Mouse (Mus musculus): ENCODE data around the gene Esrp2. TPM values are rescaled to one million over a fixed set of nuclear protein-coding genes. Genes with fewer than 3 reads are reported as not detected.

Esrp2 gene
- polyA plus RNA-seq, 1 experiment from 2014 or later, result 13.3 TPM

GRCm38 (mm10) chr8:106165460-106165859 lies 28.7 kb upstream of the Esrp2 start:
- peaks cover 27% of the 10 kb centered on the region for H3K27me3 ChIP-seq
- no peak overlapping the region for H3K9ac ChIP-seq
- ATAC-seq (ENCODE audit: insufficient read depth), result no peak
- no peak overlapping the region for H3K4me2 ChIP-seq
- peaks cover 7% of the 10 kb centered on the region; the same call in 1 of the 2 replicates for H3K36me3 ChIP-seq (replicated peaks)
- H3K27ac ChIP-seq (replicated peaks), result no peak overlapping the region
- WGBS (ENCODE audit: insufficient replicate concordance), result 38% methylated on average over 4 of the region's 4 CpGs
- H3K4me1 ChIP-seq (replicated peaks), result peaks cover 23% of the 10 kb centered on the region
- H3K9me3 ChIP-seq (replicated peaks), result no peaks in the 10 kb centered on the region
- no peak overlapping the region for H3K4me3 ChIP-seq (replicated peaks)

DNA sequence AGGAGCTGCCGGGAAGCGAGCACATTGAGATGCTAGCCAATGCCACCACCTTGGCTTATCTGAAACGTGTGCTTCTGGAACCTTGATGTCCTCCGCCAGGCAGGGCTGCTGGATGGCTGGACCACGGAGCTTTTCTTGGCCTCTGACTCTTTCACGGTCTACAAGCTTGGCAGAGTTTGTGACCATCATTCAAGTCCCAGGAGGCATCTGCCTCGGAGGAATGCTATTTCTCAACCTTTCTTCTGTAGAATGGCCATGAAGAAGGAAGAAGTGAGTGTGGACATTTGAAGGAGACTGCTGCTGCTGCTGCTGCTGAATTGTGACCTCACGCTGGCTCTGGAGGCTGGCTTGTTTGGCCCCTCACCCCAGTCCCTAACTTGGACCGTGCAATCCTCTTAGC lies 26.5 kb upstream of the Esrp2 start:
- Histone ChIP-seq H3K36me3 (replicated peaks) (peaks cover 7% of the 10 kb centered on the region; the same call in 1 of the 2 replicates), H3K9me3 (replicated peaks) (no peaks in the 10 kb centered on the region), H3K27ac (replicated peaks) (no peak overlapping the region), H3K4me3 (replicated peaks) (no peak overlapping the region), H3K4me1 (replicated peaks) (peaks cover 3% of the 10 kb centered on the region), H3K4me2 (no peak overlapping the region), H3K9ac (no peak overlapping the region), H3K27me3 (peaks cover 14% of the 10 kb centered on the region)
- no peak for ATAC-seq (ENCODE audit: insufficient read depth)
- 75% methylated on average over 9 of the region's 9 CpGs for WGBS (ENCODE audit: insufficient replicate concordance)

GRCm38 (mm10) chr8:106159876-106160275 lies 23.1 kb upstream of the Esrp2 start:
- peaks cover 11% of the 10 kb centered on the region for H3K36me3 ChIP-seq (replicated peaks)
- H3K27me3 ChIP-seq, result no peaks in the 10 kb centered on the region
- no peaks in the 10 kb centered on the region for H3K4me1 ChIP-seq (replicated peaks)
- no peak overlapping the region for H3K27ac ChIP-seq (replicated peaks)
- H3K9ac ChIP-seq, result no peak overlapping the region
- no peak overlapping the region for H3K4me2 ChIP-seq
- WGBS (ENCODE audit: insufficient replicate concordance), result 84% methylated on average over 6 of the region's 6 CpGs
- H3K4me3 ChIP-seq (replicated peaks), result no peak overlapping the region
- H3K9me3 ChIP-seq (replicated peaks), result no peaks in the 10 kb centered on the region
- no peak for ATAC-seq (ENCODE audit: insufficient read depth)

DNA sequence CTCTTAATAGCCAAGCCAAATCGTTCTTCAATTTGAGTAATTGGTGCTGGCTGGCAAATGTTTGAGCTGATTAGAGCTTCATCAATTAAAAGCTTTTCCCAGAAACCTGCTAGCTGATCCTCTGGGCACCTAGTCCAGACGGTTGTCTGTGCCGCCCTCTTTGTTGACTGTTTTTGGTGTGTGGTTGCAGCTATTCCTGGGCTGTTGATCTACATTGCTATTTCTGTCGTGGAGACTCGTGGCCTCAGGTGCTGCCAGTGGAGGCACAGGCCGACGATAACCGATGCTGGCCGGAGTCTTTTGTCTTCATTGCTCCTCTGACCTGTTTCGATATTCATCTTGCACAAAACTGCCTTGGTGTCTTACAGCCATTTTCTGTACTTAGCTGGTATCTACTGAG lies 21.6 kb upstream of the Esrp2 start:
- H3K9ac ChIP-seq, result no peak overlapping the region
- H3K4me1 ChIP-seq (replicated peaks), result peaks cover 5% of the 10 kb centered on the region
- H3K36me3 ChIP-seq (replicated peaks), result peaks cover 11% of the 10 kb centered on the region
- H3K27ac ChIP-seq (replicated peaks), result no peak overlapping the region
- no peaks in the 10 kb centered on the region for H3K27me3 ChIP-seq
- ATAC-seq (ENCODE audit: insufficient read depth), result no peak
- H3K9me3 ChIP-seq (replicated peaks), result no peaks in the 10 kb centered on the region
- H3K4me3 ChIP-seq (replicated peaks), result no peak overlapping the region
- WGBS (ENCODE audit: insufficient replicate concordance), result 78% methylated on average over 10 of the region's 10 CpGs
- H3K4me2 ChIP-seq, result no peak overlapping the region

DNA sequence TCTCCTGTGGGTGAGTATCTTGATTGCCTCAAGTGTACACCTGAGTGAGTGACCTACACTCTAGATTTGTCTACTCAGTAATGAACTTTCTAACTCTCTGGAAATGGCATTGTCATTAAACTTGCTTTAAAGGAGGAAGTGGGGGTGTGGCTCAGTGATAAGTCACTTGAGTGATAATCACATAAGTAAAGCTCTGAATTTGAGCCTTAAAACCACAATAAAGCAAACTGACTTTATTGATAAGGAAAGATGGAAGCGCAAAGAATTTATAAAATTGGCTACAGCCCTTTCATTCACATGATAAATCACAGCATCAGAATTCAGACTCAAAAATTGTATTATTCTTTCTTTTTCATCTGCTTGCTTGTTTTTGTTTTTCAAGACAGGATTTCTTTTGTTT lies 20.6 kb upstream of the Esrp2 start:
- Histone ChIP-seq H3K4me2 (no peak overlapping the region), H3K9ac (no peak overlapping the region), H3K27me3 (no peaks in the 10 kb centered on the region), H3K27ac (replicated peaks) (no peak overlapping the region), H3K4me3 (replicated peaks) (no peak overlapping the region), H3K4me1 (replicated peaks) (peaks cover 11% of the 10 kb centered on the region), H3K9me3 (replicated peaks) (no peaks in the 10 kb centered on the region), H3K36me3 (replicated peaks) (peaks cover 4% of the 10 kb centered on the region; the same call in 1 of the 2 replicates)
- 14% methylated on average over 1 of the region's 1 CpGs for WGBS (ENCODE audit: insufficient replicate concordance)
- ATAC-seq (ENCODE audit: insufficient read depth), result no peak

DNA sequence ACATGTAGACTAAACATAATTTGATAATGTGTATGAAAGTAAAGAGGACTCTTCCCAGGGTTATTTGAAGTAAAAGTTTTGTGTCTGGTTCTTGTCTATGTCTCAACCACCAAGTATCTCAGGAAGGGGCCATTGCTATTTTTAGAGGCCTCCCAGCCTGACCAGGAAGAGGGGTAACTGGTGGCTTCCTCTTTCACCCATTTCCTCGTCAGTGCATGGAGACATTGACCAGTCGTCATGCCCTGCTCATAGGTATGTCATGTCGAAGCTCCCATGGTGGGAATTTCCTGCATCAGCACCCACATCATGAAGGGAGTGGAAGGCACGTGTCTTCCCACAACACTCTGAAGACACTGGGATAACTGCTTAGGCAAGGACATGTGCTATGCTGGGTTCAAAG lies 16.1 kb upstream of the Esrp2 start:
- no peaks in the 10 kb centered on the region for H3K27me3 ChIP-seq
- H3K9ac ChIP-seq, result no peak overlapping the region
- H3K36me3 ChIP-seq (replicated peaks), result peaks cover 4% of the 10 kb centered on the region; the same call in 1 of the 2 replicates
- peaks cover 34% of the 10 kb centered on the region for H3K4me1 ChIP-seq (replicated peaks)
- H3K4me2 ChIP-seq, result peak overlapping the region; percentile 23
- no peak overlapping the region for H3K27ac ChIP-seq (replicated peaks)
- H3K4me3 ChIP-seq (replicated peaks), result no peak overlapping the region
- no peaks in the 10 kb centered on the region for H3K9me3 ChIP-seq (replicated peaks)
- WGBS (ENCODE audit: insufficient replicate concordance), result 8% methylated on average over 4 of the region's 4 CpGs
- no peak for ATAC-seq (ENCODE audit: insufficient read depth)

DNA sequence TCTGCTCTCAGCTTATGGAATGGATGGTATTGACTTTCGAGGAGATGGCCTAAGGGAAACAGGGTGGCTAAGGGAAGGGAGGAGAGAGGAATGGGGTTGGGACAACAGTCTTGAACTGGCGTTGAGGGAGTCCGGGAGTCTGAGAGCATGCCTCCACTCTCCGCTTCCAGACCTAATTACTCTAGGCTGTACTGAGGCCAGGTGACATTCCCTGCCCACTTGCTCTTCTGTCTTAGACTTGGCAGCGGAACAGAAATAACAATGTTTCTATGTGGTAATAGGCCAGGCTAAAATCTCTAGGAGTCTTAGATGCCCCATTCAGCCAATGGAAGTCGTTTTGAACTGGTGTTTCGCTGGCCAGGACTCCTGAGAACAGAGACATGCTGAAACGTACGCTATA lies 14.3 kb upstream of the Esrp2 start:
- H3K4me1 ChIP-seq (replicated peaks), result peaks cover 34% of the 10 kb centered on the region
- 0 out of 2 replicates have a peak overlapping the region, but pooled peaks have one; percentile 65 for H3K9ac ChIP-seq

GRCm38 (mm10) chr8:106150653-106151000 lies 13.9 kb upstream of the Esrp2 start:
- peak; percentile 33 for ATAC-seq (ENCODE audit: insufficient read depth)

More for the DNA sequence above, 14.3 kb upstream of the Esrp2 start:
- Histone ChIP-seq H3K27me3 (no peaks in the 10 kb centered on the region), H3K9me3 (replicated peaks) (no peaks in the 10 kb centered on the region), H3K36me3 (replicated peaks) (peaks cover 1% of the 10 kb centered on the region; the same call in 1 of the 2 replicates), H3K27ac (replicated peaks) (peak overlapping the region; percentile 48), H3K4me3 (replicated peaks) (peak overlapping the region; percentile 70), H3K4me2 (peak overlapping the region; percentile 91)
- ATAC-seq (ENCODE audit: insufficient read depth), result no peak
- 64% methylated on average over 9 of the region's 9 CpGs for WGBS (ENCODE audit: insufficient replicate concordance)

GRCm38 (mm10) chr8:106149801-106150652 lies 13.3 kb upstream of the Esrp2 start, which contains the start of gene Pla2g15:
Gene Pla2g15 (plus strand): TSS chr8:106150399.
- Histone ChIP-seq H3K9me3 (replicated peaks) (no peaks in the 10 kb centered on the region), H3K9ac (peak within 1 kb of the TSS; percentile 65), H3K27me3 (no peaks in the 10 kb centered on the region; the same call in 1 of the 2 replicates), H3K27ac (replicated peaks) (peak within 1 kb of the TSS; percentile 62), H3K4me2 (peak within 1 kb of the TSS; percentile 91), H3K4me1 (replicated peaks) (peaks cover 37% of the 10 kb centered on the region), H3K4me3 (replicated peaks) (peak within 1 kb of the TSS; percentile 70), H3K36me3 (replicated peaks) (no peaks in the 10 kb centered on the region)
- ATAC-seq (ENCODE audit: insufficient read depth), result peak; percentile 91
- under 1% methylated on average over 38 of the region's 38 CpGs for WGBS (ENCODE audit: insufficient replicate concordance)

More at GRCm38 (mm10) chr8:106150653-106151000, 13.9 kb upstream of the Esrp2 start:
- H3K27me3 ChIP-seq, result no peaks in the 10 kb centered on the region
- 12% methylated on average over 8 of the region's 8 CpGs for WGBS (ENCODE audit: insufficient replicate concordance)
- H3K4me3 ChIP-seq (replicated peaks), result peak overlapping the region; percentile 70
- no peaks in the 10 kb centered on the region; the same call in 1 of the 2 replicates for H3K36me3 ChIP-seq (replicated peaks)
- H3K4me2 ChIP-seq, result peak overlapping the region; percentile 91
- H3K4me1 ChIP-seq (replicated peaks), result peaks cover 34% of the 10 kb centered on the region
- peak overlapping the region; percentile 65 for H3K9ac ChIP-seq
- no peaks in the 10 kb centered on the region for H3K9me3 ChIP-seq (replicated peaks)
- H3K27ac ChIP-seq (replicated peaks), result peak overlapping the region; percentile 48

- Histone ChIP-seq H3K9ac (no peak overlapping the region), H3K9me3 (replicated peaks) (no peaks in the 10 kb centered on the region), H3K27ac (replicated peaks) (peak overlapping the region; percentile 59; the same call in 1 of the 2 replicates), H3K27me3 (no peaks in the 10 kb centered on the region; the same call in 1 of the 2 replicates), H3K4me1 (replicated peaks) (peaks cover 37% of the 10 kb centered on the region), H3K36me3 (replicated peaks) (no peaks in the 10 kb centered on the region), H3K4me3 (replicated peaks) (no peak overlapping the region), H3K4me2 (peak overlapping the region; percentile 20; the same call in 1 of the 2 replicates)
- WGBS (ENCODE audit: insufficient replicate concordance), result 71% methylated on average over 6 of the region's 6 CpGs
- ATAC-seq (ENCODE audit: insufficient read depth), result no peak
Observed at GRCm38 (mm10) chr8:106149025-106149424, 12.3 kb upstream of the Esrp2 start.

DNA sequence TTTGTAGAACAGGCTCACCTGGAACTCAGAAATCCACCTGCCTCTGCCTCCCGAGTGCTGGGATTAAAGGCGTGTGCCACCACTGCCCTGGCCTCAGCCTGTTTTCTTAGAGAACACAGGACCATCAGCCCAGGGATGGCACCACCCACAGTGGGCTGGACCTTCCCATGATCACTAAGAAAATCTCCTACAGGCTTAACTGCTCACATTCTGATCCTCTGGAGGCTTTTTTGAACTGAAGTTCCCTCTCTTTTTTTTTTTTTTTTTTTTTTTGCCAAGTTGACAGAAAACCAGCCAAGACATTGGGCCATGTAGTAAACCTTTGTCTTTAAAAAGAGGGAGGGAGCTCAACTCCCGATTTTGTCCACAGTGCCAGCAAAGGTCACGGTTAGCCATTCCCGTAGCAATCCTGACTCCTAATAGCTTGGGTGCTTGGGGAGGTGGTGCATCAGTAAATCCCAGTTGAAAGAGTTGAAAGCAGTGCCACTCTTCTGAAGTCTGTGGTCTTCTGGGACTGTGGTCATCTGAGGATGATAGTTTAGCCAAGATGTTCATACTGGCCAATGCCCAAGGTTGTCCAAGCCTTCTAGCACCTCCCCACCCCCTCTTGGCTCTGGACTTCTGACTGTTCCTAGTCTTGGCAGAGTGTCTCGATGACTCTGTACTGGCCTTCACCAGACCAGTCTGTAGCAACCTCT lies 11.2 kb upstream of the Esrp2 start:
- no peak overlapping the region for H3K9ac ChIP-seq
- H3K36me3 ChIP-seq (replicated peaks), result no peaks in the 10 kb centered on the region
- H3K9me3 ChIP-seq (replicated peaks), result no peaks in the 10 kb centered on the region
- ATAC-seq (ENCODE audit: insufficient read depth), result no peak
- 68% methylated on average over 6 of the region's 6 CpGs for WGBS (ENCODE audit: insufficient replicate concordance)
- no peaks in the 10 kb centered on the region; the same call in 1 of the 2 replicates for H3K27me3 ChIP-seq
- no peak overlapping the region for H3K4me3 ChIP-seq (replicated peaks)
- H3K4me2 ChIP-seq, result no peak overlapping the region
- no peak overlapping the region for H3K27ac ChIP-seq (replicated peaks)
- H3K4me1 ChIP-seq (replicated peaks), result peaks cover 28% of the 10 kb centered on the region
